Mouse (Mus musculus) monocyte, adult 2 months (primary cell): ENCODE data around the gene Poln.
A peak's percentile ranks its signal among the peaks of the same experiment; 100 is the strongest.

Experiments
- DNase-seq, 2 experiments: peaks; one replicate each; pipeline ENCODE4 v3.0.0; 2022; ENCODE audit warnings: low spot score in 2 of 2, low read depth in 1 of 2

The Poln gene

DNA sequence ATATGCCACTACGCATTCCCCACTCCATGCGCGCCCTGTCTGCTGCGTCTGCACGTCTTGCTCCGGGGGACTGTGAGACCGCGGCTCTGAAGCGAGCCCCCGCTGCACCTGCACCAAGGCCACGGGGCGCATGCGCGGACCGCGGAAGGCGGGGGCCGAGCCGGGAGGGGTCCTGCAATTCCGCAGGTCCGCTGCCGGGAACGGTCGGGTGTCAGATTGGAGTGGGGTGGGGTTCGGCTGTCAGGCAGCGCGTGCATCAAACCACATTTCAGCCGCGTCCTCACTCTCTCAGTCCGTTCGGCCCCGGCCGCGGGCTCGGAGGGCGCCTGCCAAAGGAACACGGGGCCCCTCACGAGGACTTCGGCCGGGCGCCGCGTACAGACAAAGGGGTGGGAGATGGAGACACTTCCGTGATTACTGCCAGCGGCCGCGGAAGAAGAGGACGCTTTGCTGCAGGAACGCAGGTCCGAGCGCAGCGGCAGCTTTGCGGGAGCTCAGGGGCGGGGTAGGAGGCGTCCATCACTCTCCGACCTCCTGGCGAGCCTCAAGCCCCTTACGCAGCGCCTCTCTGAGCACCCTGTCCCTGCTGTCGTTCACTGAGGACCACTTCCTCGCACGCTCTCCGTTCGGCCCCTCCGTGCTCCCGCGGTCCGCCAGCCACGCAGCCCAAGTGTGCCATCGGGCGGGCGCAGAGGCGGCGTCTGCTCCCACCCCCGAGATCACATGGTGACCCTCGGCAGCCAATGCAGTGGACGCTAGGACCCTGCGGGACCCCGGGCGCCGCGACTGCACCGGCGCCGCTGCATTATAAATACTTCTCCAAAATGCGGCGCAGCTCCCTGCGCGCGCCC lies 173.2 kb downstream of the Poln start, which contains the start of gene Nat8l:
TSS of gene Nat8l (plus strand) at position 142 of the 851 bp plus-strand sequence.
- DNase-seq, result peak; percentile 40 to 61

- DNase-seq, result peak in 1 of 2 experiments; percentile 46
These were observed 174.3 kb downstream of the Poln start for GRCm38 (mm10) chr5:33994671-33995625.

- no peak for DNase-seq
These were observed 185.7 kb downstream of the Poln start, which contains the start of gene Gm1673 for GRCm38 (mm10) chr5:33983309-33984121. Gm1673 (plus strand) TSS chr5:33983433.

DNA sequence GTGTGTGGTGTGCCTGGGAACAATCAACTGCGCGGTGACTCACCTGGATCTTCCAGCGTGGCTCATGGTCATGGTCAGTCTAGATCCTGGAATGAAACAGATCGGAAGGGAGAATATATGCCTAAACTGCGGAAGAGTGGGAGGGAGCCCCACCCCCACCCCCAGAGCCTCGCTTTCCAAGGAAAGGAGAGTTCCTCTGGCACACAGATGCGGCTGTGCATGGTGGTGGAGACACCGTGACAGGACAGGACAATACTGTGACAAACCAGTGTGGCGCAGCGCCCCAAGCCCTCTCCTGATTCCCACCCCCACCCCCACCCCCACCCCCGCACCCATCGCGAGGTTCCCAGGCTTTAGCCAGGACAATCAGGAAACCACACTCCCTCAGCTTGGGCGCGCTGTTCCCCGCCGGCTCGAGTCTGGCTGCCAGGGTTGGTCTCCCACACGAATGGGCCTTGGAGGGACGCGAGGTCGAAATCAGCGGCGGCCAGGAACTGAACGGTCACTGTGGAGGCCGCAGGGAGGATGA lies 186.5 kb downstream of the Poln start:
- DNase-seq, result no peak

DNA sequence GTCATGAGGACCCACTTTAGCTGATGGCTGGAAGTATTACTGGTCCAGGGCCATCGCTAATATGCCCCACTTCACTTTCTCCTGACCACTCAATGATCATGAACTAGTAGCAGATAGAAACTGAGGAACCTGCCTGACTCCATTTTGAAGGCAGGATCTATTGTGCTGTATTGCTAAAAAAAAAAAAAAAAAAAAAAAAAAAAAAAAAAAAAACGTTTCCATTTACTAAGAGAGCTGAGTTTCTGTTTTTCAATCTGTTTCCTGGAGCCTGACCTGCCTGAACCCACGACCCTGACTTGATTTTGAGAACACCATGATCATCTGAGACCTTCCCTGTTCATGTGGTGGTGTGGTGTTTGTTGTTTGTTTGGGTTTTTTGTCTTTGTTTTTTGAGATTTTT lies 193.0 kb downstream of the Poln start:
- no peak for DNase-seq

GRCm38 (mm10) chr5:33974736-33975135 lies 194.5 kb downstream of the Poln start:
- DNase-seq, result no peak

DNA sequence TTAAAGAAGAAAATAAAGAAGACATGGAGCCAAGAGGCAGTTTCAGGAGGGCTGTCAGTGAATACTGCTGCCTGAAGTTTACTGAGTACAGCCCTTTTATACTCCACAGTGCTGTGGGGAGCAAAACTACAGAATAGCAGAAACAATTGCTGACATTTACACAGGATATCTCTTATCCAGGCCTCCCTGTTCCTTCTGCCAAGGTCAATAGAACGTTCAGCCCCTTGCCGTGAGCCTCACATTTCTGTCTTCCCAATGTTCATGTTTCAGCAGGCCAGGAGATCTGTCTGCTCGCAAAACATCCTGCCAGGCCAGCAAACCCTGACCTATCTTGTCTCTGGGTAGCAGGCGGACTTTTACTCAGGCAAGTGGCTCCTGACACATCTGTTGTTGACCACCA lies 209.9 kb downstream of the Poln start:
- no peak for DNase-seq
